Mouse (Mus musculus) ovary, adult 2 months (tissue): Measurements from ENCODE around the gene Slc25a40. TPM values are rescaled to one million over a fixed set of nuclear protein-coding genes. Genes with fewer than 3 reads are reported as not detected.

Experiments used
- polyA plus RNA-seq: library from polyadenylated mRNA; depleted of rRNA; stranded (reverse); fragments of >200 nt; gene quantifications from 2 replicates; pipeline ENCODE4 v1.2.3, GENCODE M21; 2012; rRNA removed

Gene Slc25a40
- polyA plus RNA-seq, result 1.3 and 1.4 TPM in 2 replicates

DNA sequence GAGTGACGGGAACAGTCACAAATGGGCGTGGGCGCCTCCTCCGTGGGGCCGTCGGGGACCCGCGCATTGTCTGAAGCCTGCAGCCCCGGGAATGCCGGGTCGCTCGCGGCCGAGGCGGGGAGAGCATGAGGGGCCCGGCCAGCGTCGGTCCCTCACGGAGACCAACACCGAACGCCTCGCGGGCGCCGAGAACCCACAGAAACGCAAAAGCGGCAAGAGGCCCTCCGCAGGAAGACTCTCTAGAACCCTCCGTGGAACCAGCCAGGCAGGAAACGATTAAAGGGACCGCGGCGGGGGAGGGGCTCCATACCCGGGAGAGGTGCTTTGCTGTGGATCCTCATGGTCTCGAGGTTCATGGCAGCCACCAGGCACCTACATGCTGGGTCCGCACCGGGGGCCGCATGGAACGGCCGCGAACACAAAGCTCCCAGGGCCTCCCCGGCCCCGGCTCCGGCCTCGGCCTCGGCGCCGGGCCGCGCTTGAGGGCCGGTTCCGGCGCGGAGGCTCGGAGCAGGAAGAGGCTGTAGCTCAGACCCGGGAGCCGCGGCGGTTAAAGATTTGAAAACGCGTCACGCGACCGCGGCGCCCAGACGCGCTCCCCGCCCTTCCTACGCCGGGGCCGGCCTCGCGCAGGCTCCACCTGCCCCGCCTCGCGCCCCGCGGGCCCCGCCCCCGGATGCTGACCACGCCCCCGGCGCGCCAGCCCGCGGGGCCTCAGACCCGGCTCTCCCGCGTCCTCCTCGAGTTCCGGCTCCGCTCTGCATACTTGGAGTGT is at the start of gene Slc25a40, which contains the start of gene Dbf4:
TSS of gene Slc25a40 (plus strand) at position 694 of the 775 bp plus-strand sequence.
TSS of gene Dbf4 (minus strand) at position 560 of the 775 bp plus-strand sequence.

Other genes with a start within 250 kb of the Slc25a40 start
- gene Adam22, start 54.7 kb upstream of the Slc25a40 start, polyA plus RNA-seq, result 2.7 and 3.7 TPM in 2 replicates
- gene Dbf4, start 134 bp upstream of the Slc25a40 start, polyA plus RNA-seq, result 5.5 and 7.6 TPM in 2 replicates
- gene Rundc3b, start 200.1 kb downstream of the Slc25a40 start, polyA plus RNA-seq, result 0.90 and 1.1 TPM in 2 replicates
- 7.1 and 8.9 TPM in 2 replicates for gene Abcb1a, start 237.2 kb downstream of the Slc25a40 start, polyA plus RNA-seq